Mouse (Mus musculus): Measurements from ENCODE around the gene Syne3. TPM values are rescaled to one million over a fixed set of nuclear protein-coding genes. Genes with fewer than 3 reads are reported as not detected.

The Syne3 gene
- total and polyA plus RNA-seq, 2 experiments from 2014 or later: 1.8 to 5.0 TPM

- Histone ChIP-seq H3K9ac (replicated peaks; ENCODE audit: low read depth, low read length) (no peak overlapping the region), H3K9me3 (replicated peaks; ENCODE audit: control insufficient read depth, low read length) (no peaks in the 10 kb centered on the region), H3K4me3 (ENCODE audit: low read depth, low read length) (no peak overlapping the region), H3K4me1 (ENCODE audit: control insufficient read depth, insufficient read depth) (no peaks in the 10 kb centered on the region), H3K4me2 (ENCODE audit: low read depth, low read length) (no peak overlapping the region), H3K27me3 (ENCODE audit: control insufficient read depth, insufficient read depth, low read length) (no peaks in the 10 kb centered on the region), H3K27ac (ENCODE audit: low read depth) (no peak overlapping the region), H3K36me3 (replicated peaks; ENCODE audit: control insufficient read depth, insufficient read depth, low read length) (no peaks in the 10 kb centered on the region)
- no peak for DNase-seq (ENCODE audit: low spot score)
- TF ChIP-seq EP300 (IDR thresholded peaks at IDR 0.05; ENCODE audit: low read depth) (no peak), CTCF (IDR thresholded peaks at IDR 0.05; ENCODE audit: low read depth) (no peak)
- 58% methylated on average over 4 of the region's 4 CpGs for WGBS
- no peak for ATAC-seq (ENCODE audit: insufficient read depth, low read depth)
These were observed 93.9 kb downstream of the Syne3 start for GRCm38 (mm10) chr12:104915681-104916080.

- H3K4me2 ChIP-seq (ENCODE audit: low read depth, low read length): no peak overlapping the region
- no peak overlapping the region for H3K9ac ChIP-seq (replicated peaks; ENCODE audit: low read depth, low read length)
- H3K4me1 ChIP-seq (ENCODE audit: control insufficient read depth, insufficient read depth): no peaks in the 10 kb centered on the region
- H3K36me3 ChIP-seq (replicated peaks; ENCODE audit: control insufficient read depth, insufficient read depth, low read length): no peaks in the 10 kb centered on the region
- no peaks in the 10 kb centered on the region for H3K9me3 ChIP-seq (replicated peaks; ENCODE audit: control insufficient read depth, low read length)
- no peak for DNase-seq (ENCODE audit: low spot score)
- no peak overlapping the region for H3K4me3 ChIP-seq (ENCODE audit: low read depth, low read length)
- no peaks in the 10 kb centered on the region for H3K27me3 ChIP-seq (ENCODE audit: control insufficient read depth, insufficient read depth, low read length)
- no peak overlapping the region for H3K27ac ChIP-seq (ENCODE audit: low read depth)
- ATAC-seq (ENCODE audit: insufficient read depth, low read depth): no peak
- WGBS: 63% methylated on average over 3 of the region's 3 CpGs
- TF ChIP-seq EP300 (IDR thresholded peaks at IDR 0.05; ENCODE audit: low read depth): no peak
- no peak for TF ChIP-seq CTCF (IDR thresholded peaks at IDR 0.05; ENCODE audit: low read depth)
These were observed 96.6 kb downstream of the Syne3 start for GRCm38 (mm10) chr12:104912990-104913389.

- 47% methylated on average over 10 of the region's 10 CpGs for WGBS
- Histone ChIP-seq H3K27me3 (ENCODE audit: control insufficient read depth, insufficient read depth, low read length) (no peaks in the 10 kb centered on the region), H3K4me2 (ENCODE audit: low read depth, low read length) (no peak overlapping the region), H3K9ac (replicated peaks; ENCODE audit: low read depth, low read length) (no peak overlapping the region), H3K4me3 (ENCODE audit: low read depth, low read length) (no peak overlapping the region), H3K4me1 (ENCODE audit: control insufficient read depth, insufficient read depth) (no peaks in the 10 kb centered on the region), H3K9me3 (replicated peaks; ENCODE audit: control insufficient read depth, low read length) (no peaks in the 10 kb centered on the region), H3K27ac (ENCODE audit: low read depth) (no peak overlapping the region), H3K36me3 (replicated peaks; ENCODE audit: control insufficient read depth, insufficient read depth, low read length) (no peaks in the 10 kb centered on the region)
- TF ChIP-seq EP300 (IDR thresholded peaks at IDR 0.05; ENCODE audit: low read depth) (no peak), CTCF (IDR thresholded peaks at IDR 0.05; ENCODE audit: low read depth) (no peak)
- ATAC-seq (ENCODE audit: insufficient read depth, low read depth): no peak
- no peak for DNase-seq (ENCODE audit: low spot score)
These were observed 97.2 kb downstream of the Syne3 start for GRCm38 (mm10) chr12:104912281-104912933.

- no peak for ATAC-seq (ENCODE audit: insufficient read depth, low read depth)
- WGBS: 86% methylated on average over 4 of the region's 4 CpGs
- H3K4me3 ChIP-seq (ENCODE audit: low read depth, low read length): no peak overlapping the region
- no peak overlapping the region for H3K9ac ChIP-seq (replicated peaks; ENCODE audit: low read depth, low read length)
- H3K9me3 ChIP-seq (replicated peaks; ENCODE audit: control insufficient read depth, low read length): no peaks in the 10 kb centered on the region
- no peaks in the 10 kb centered on the region for H3K36me3 ChIP-seq (replicated peaks; ENCODE audit: control insufficient read depth, insufficient read depth, low read length)
- TF ChIP-seq CTCF (IDR thresholded peaks at IDR 0.05; ENCODE audit: low read depth) (no peak), EP300 (IDR thresholded peaks at IDR 0.05; ENCODE audit: low read depth) (no peak)
- no peak overlapping the region for H3K27ac ChIP-seq (ENCODE audit: low read depth)
- no peaks in the 10 kb centered on the region for H3K4me1 ChIP-seq (ENCODE audit: control insufficient read depth, insufficient read depth)
- no peaks in the 10 kb centered on the region for H3K27me3 ChIP-seq (ENCODE audit: control insufficient read depth, insufficient read depth, low read length)
- no peak overlapping the region for H3K4me2 ChIP-seq (ENCODE audit: low read depth, low read length)
- no peak for DNase-seq (ENCODE audit: low spot score)
These were observed 99.9 kb downstream of the Syne3 start for GRCm38 (mm10) chr12:104909750-104910149.

- WGBS: 76% methylated on average over 5 of the region's 5 CpGs
- Histone ChIP-seq H3K9me3 (replicated peaks; ENCODE audit: control insufficient read depth, low read length) (no peaks in the 10 kb centered on the region), H3K9ac (replicated peaks; ENCODE audit: low read depth, low read length) (no peak overlapping the region), H3K4me2 (ENCODE audit: low read depth, low read length) (no peak overlapping the region), H3K27ac (ENCODE audit: low read depth) (no peak overlapping the region), H3K4me1 (ENCODE audit: control insufficient read depth, insufficient read depth) (no peaks in the 10 kb centered on the region), H3K36me3 (replicated peaks; ENCODE audit: control insufficient read depth, insufficient read depth, low read length) (no peaks in the 10 kb centered on the region), H3K27me3 (ENCODE audit: control insufficient read depth, insufficient read depth, low read length) (no peaks in the 10 kb centered on the region), H3K4me3 (ENCODE audit: low read depth, low read length) (no peak overlapping the region)
- ATAC-seq (ENCODE audit: insufficient read depth, low read depth) (no peak), DNase-seq (ENCODE audit: low spot score) (no peak)
- no peak for TF ChIP-seq CTCF (IDR thresholded peaks at IDR 0.05; ENCODE audit: low read depth)
- TF ChIP-seq EP300 (IDR thresholded peaks at IDR 0.05; ENCODE audit: low read depth): no peak
These were observed 100.6 kb downstream of the Syne3 start for GRCm38 (mm10) chr12:104908986-104909385.

All from heart, postnatal 0 days (tissue).